Mouse (Mus musculus) heart, postnatal 10 days (tissue): ENCODE data around the gene Cdc5l. TPM values are rescaled to one million over a fixed set of nuclear protein-coding genes. Genes with fewer than 3 reads are reported as not detected.
"Not testable (repeated sequence)": the region's sequence is repeated elsewhere in the genome, so short reads cannot be mapped to it uniquely, and the experiment has no call there.

Experiments
- DNase-seq, 2 experiments: peaks; one replicate each; pipeline ENCODE4 v3.0.0; 2021
- intact Hi-C: fragments of 180-260 bp; cut with DNase I; formaldehyde crosslinking; loops from one replicate; pipeline ENCODE4 v1.15.1; 2025
- total RNA-seq, 2 experiments: library from RNA; stranded (reverse); gene quantifications; 2 replicates each; pipeline ENCODE4 v1.2.3; 2021

Gene Cdc5l
- total RNA-seq, 2 experiments from 2014 or later, result 48.4 to 48.7 TPM

- peak; percentile 55 to 65 for DNase-seq
- intact Hi-C loops, result no loop called here
These were observed 13.5 kb upstream of the Cdc5l start for GRCm38 (mm10) chr17:45447063-45447462.

- no peak for DNase-seq
- intact Hi-C loops, result no loop called here
These were observed 12.4 kb upstream of the Cdc5l start for GRCm38 (mm10) chr17:45445923-45446322.

DNA sequence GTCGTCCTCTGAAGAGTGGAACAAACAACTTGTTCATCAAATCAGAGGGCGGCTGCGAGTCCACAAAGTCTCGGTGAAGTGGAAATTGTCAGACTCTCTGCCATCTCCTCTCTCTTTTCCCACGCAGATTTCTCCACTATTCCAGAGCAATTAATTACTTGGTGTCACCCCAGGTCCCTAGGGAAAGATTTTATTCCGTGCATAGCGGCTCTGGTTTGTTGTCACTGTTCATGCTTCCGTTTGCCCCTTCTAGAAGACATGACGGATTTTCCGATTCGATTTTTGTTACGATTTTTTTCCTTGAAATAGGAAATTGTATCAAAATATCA is 689 bp upstream of the Cdc5l start:
- intact Hi-C loops, result no loop called here
- DNase-seq, result no peak

GRCm38 (mm10) chr17:45432706-45433398 is 685 bp downstream of the Cdc5l start:
- no peak for DNase-seq
- intact Hi-C loops, result no loop called here

GRCm38 (mm10) chr17:45432007-45432406 is 1.5 kb downstream of the Cdc5l start:
- no peak for DNase-seq
- intact Hi-C loops, result no loop called here

GRCm38 (mm10) chr17:45417387-45417786 is 16.1 kb downstream of the Cdc5l start:
- no peak for DNase-seq
- intact Hi-C loops, result no loop called here

DNA sequence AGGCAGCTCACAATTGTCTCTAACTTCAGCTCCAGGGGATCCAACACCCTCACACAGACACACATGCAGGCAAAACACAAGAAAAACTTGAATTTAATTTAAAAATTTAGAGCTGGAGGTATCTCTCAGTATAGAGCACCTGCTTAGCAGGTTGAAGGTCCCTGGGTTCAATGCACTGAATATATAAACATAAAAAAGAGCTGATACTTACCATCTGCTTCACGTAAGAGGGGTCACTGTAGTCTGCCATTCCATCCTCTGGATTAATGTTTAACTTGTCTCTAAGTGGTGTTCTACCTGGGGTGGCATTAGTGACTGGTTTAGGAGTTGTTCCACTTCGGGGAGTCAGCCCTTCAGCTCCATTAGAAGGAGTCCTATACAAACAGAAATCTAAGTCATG is 21.9 kb downstream of the Cdc5l start:
- DNase-seq, intact Hi-C loops: not testable (repeated sequence)

GRCm38 (mm10) chr17:45408719-45409118 is 24.8 kb downstream of the Cdc5l start:
- DNase-seq, result no peak
- intact Hi-C loops, result no loop called here

- intact Hi-C loops, result no loop called here
- DNase-seq, result no peak
These were observed 27.3 kb downstream of the Cdc5l start for GRCm38 (mm10) chr17:45406281-45406680.

- DNase-seq, result peak; percentile 66 to 76
These were observed 30.3 kb downstream of the Cdc5l start for GRCm38 (mm10) chr17:45403207-45403606.

DNA sequence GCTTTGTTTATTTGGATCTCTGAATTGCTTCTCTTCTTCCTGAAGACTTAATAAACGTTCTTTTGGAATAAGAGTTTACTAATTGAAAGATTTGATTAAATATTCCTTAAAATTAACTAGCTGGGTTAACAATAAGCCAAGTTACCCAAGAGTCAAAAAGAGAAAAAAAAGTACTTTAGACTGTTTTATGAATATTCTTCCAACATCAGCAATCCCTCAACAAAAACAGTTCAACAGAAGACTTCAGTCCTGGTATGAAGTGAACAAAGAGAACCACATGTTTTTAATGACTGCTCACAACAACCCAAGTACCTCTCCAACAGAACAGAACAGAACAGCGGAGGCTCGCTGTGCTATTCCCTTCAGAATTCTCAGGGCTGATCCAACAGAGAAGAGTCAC is 30.9 kb downstream of the Cdc5l start:
- intact Hi-C loops, result no loop called here
- DNase-seq, result no peak

More at GRCm38 (mm10) chr17:45403207-45403606, 30.3 kb downstream of the Cdc5l start:
- intact Hi-C loops, result no loop called here

GRCm38 (mm10) chr17:45402126-45402525 is 31.4 kb downstream of the Cdc5l start:
- intact Hi-C loops, result no loop called here
- no peak for DNase-seq

- intact Hi-C loops, result no loop called here
These were observed 32.2 kb downstream of the Cdc5l start for GRCm38 (mm10) chr17:45401126-45401905.

GRCm38 (mm10) chr17:45398021-45398420 is 35.5 kb downstream of the Cdc5l start:
- intact Hi-C loops, result no loop called here
- DNase-seq, result no peak

More at GRCm38 (mm10) chr17:45401126-45401905, 32.2 kb downstream of the Cdc5l start:
- no peak for DNase-seq

GRCm38 (mm10) chr17:45397541-45397940 is 36.0 kb downstream of the Cdc5l start:
- DNase-seq, result no peak
- intact Hi-C loops, result no loop called here

- intact Hi-C loops, result no loop called here
- DNase-seq, result no peak
These were observed 38.9 kb downstream of the Cdc5l start for GRCm38 (mm10) chr17:45394612-45395011.

DNA sequence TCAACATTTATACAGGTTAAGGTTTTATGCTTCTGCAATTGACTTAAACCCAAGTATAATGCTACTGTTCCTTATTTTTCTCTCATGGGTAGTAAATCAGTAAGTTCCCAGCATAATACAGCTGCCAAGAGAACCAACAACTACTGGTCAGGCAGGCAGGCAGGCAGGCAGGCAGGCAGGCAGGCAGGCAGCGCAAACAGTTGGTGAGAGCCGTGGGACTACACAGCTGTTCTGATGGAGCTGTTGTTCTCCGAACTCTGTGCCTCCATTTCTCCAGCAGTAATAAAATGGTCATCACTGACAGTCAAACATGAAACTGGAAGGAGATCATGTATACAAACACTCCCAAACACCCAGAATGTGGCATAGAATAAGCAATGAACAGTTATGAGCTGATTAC is 39.8 kb downstream of the Cdc5l start:
- no peak for DNase-seq
- intact Hi-C loops, result no loop called here

- intact Hi-C loops, result no loop called here
- DNase-seq, result peak; percentile 24 to 49
These were observed 43.6 kb downstream of the Cdc5l start for GRCm38 (mm10) chr17:45389896-45390295.

GRCm38 (mm10) chr17:45386986-45387385 is 46.6 kb downstream of the Cdc5l start:
- intact Hi-C loops, result no loop called here
- DNase-seq, result no peak

DNA sequence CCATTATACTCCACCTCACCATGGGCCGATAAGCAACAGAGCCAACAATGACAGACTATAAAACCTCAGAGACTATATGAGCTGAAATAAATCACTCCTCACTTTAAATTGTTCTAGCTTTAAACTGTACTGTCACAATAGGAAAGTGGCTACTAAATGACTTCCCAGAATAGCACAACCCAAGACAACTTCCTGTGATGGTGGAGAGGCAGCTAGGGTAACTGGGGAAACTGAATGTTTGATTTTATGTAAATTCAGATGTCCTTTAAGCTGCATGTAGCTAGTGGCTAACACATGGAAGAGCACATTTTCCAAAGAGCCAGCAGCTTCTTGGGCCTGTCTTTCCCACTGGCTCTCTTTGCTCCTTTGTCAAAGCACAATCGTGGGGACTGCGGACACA is 50.2 kb downstream of the Cdc5l start:
- intact Hi-C loops, result no loop called here
- no peak for DNase-seq

- no peak for DNase-seq
- intact Hi-C loops, result no loop called here
These were observed 54.2 kb downstream of the Cdc5l start for GRCm38 (mm10) chr17:45379271-45379784.

- no peak for DNase-seq
These were observed 56.2 kb downstream of the Cdc5l start for GRCm38 (mm10) chr17:45377323-45377722.

More at GRCm38 (mm10) chr17:45377323-45377722, 56.2 kb downstream of the Cdc5l start:
- intact Hi-C loops, result no loop called here
